Mouse (Mus musculus): Measurements from ENCODE around the gene Mycbp.

Mycbp gene

DNA sequence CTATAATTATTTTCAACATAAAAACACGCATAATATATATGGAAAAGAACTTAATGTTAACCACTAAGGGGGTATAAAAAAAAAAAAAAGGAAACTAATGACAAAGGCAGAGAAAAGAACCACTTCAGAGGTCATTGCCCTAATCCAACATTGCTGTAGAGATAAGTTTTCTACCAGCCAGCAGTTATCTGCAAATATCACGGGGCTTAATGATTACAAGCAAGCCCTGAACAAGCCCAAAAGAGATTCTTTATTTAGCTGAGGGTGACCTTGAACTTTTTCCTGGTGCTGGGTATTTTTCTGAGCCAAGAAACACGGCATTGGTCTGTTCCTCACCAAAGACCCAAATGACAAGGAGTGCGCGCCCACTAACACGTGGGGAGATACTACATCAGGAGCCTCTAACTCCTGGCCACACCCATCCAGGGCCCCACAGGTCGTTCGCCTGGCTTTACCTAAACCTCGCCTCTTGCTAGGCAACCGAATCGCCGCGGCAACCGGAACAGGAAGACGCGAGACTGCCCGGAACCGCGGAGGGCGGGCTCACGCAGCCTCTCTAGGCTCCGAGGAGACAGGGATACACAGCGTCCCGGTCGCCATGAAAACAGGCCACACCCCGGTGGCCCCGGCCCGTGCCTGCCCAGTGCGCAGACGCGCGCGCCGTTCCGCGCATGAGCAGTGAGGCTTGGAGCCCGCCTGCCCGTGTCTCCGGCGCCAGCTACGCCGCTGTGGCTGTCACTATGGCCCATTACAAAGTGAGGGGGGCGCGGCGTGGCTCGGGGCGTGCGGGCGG lies at the start of gene Mycbp:
Mycbp (plus strand) TSS at position 500 of the 793 bp plus-strand sequence.
- peak; percentile 99 for DNase-seq

- no peak for DNase-seq
Observed at GRCm38 (mm10) chr4:123856888-123857287, 47.7 kb upstream of the Mycbp start.

GRCm38 (mm10) chr4:123858090-123858489 lies 46.5 kb upstream of the Mycbp start:
- DNase-seq: no peak

- DNase-seq: no peak
Observed at GRCm38 (mm10) chr4:123859379-123859778, 45.3 kb upstream of the Mycbp start, which contains the start of gene 4933427I04Rik. Gene 4933427I04Rik (plus strand): TSS chr4:123859679.

DNA sequence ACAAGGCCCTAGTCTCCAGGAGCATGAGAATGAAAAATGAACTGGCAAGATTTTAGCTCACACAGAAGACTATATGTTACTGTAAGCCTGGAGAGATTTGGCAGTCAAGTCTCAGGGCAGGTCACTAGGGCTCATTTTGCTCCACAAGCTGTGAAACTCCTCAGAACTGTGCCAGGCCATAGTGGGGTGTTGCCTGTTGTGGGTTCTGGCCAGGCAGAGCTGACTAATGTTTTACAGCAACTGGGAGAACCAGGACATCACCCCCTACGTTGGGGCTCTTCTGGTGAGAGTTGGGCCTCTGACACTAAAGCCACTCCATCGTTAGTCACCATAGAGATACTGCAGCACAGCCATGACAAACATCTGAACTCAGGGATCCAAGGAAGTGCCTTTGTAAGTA lies 44.8 kb upstream of the Mycbp start:
- DNase-seq: no peak

- DNase-seq: no peak
Observed at GRCm38 (mm10) chr4:123860621-123861020, 44.0 kb upstream of the Mycbp start.

DNA sequence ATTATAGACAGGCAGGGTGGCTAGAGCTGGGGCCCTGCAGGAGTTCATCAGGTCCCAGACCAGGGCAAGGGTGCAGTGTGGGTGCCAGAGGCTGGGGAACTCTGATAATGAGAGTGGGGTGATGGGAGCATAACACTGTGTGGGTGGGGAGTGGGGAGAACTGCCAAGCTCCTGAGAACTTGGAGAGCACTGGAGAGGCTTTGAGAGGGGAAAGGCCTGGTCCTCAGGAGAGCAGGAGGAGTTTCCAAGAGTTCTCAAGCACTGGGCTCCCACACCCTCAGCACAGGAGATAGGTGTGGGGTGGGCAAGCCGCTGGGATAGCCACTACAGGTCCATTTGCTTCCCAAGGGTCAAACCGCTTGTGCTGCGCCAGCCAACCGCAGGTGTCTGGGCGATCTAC lies 10.9 kb upstream of the Mycbp start:
- DNase-seq: no peak

DNA sequence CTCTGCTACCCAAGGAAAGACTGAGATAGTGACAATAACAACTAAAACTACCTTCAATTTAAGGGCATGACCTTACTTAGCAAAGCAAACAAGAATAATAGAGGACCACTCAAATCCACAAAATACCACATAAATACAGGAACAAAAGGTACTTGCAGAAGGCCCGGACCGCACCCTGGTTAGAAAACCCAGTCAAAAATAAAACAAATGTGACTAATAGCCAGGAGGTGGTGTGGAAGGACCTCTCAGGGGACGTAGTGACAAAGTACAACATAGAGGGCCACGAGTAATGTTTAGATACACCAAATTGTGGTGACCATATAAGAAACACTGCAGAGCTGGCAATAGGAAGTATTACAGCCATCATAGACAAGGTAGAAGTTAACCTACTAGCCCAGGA lies 10.3 kb upstream of the Mycbp start:
- no peak for DNase-seq

GRCm38 (mm10) chr4:123898696-123899095 lies 5.9 kb upstream of the Mycbp start:
- peak in 1 of 2 experiments; percentile 18 for DNase-seq

DNA sequence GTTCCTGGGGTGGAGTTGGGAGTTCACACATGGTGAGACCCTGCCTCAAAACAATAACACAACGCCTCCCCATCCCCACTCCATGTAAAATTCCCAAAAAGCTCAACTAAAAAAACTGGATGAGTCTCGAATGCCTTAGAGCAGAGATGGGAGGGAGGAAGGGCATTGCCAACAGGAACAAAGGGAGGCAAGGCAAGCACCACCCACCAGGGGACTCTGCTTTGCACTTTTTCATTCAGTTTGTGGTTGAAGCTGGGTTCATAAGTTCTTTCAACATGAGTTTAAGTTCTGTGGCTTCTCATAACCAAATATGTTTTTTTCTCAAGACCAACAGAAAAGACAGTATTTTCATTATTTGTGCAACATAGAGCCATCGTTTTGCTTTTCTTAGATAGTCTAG lies 1.2 kb upstream of the Mycbp start:
- no peak for DNase-seq

GRCm38 (mm10) chr4:123905126-123905668 lies 565 bp downstream of the Mycbp start:
- DNase-seq: no peak

DNA sequence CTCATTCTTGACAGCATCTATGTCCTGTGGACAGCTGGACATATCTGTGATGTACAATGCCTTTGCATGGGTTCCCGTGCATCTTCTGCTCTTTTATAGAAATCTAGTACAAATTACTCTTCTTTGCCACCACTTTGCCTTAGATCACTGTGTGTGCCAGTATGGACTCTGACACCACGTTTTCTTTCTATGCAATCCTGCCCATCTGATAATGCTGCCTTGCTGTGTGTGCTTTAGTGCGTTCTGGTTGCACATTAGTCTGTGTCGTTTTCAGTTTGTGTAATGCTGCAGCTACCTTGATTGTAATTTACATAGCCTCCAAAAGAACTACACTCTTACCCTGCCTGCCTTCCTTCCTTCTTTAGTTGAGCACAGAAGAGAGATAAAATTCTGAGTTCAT lies 6.9 kb downstream of the Mycbp start:
- DNase-seq: no peak

DNA sequence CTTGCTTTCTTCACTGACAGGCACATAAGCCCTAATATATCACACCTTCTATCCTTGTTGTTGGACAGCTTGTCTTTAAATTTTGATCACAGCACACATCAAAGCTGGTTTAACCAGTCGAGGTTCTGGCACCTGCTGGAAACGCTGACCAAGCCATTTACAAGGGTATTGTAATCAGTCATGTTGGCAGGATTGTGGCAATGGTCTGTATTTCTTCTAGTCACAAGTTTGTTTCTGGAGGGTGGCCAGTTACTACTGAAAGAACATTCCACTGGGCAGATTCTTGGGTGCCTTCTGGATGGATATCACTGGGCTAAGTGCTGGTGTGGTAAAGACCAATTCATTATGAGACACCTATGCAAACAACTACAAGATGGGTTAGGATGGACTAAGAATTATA lies 7.8 kb downstream of the Mycbp start:
- DNase-seq: no peak

DNA sequence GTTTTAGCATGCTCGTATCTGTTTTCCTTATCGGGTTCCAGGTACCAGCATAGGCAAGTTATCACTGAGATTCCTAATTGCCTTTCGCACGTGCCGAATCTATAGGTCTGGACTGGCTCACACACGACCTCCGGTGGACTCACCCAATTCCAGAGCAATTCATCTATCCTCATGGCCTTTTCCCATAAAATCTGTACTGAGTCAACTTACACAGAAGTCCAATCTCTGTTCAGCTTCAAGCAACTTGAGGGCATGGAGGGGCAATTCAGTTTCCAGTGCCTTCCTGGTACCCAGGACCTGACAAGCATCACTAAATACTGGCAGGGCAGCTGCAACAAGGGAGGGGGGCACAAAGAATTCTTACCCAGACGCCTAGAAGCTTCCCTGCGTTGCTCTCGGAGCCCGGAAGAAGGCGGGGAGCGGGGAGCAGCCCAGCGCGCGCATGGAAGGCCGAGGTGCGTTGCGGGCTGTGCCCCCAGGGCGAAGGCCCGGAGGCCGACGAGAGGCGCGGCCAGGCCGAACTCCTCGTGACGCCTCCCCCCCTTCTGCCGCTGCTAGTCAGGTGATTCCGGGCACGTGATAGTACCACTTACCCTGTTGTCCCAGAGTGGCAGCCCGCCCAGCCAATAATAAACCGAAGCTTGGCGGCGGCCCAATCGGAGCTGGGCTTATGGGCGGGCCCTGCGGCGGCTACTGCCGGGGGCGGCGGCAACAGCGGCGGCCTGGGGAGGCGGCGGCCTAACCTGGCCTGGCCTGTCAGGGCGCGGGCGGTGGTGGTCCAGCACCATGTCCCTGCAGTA lies 12.3 kb downstream of the Mycbp start, which contains the start of gene Rragc:
Rragc (plus strand) TSS at position 699 of the 800 bp plus-strand sequence.
- DNase-seq: peak; percentile 100

- DNase-seq: no peak
Observed at GRCm38 (mm10) chr4:123917548-123918140, 13.0 kb downstream of the Mycbp start, which contains the start of gene 4930535I16Rik. Gene 4930535I16Rik (minus strand): TSS chr4:123918022.

GRCm38 (mm10) chr4:123918851-123919250 lies 14.2 kb downstream of the Mycbp start:
- DNase-seq: no peak

DNA sequence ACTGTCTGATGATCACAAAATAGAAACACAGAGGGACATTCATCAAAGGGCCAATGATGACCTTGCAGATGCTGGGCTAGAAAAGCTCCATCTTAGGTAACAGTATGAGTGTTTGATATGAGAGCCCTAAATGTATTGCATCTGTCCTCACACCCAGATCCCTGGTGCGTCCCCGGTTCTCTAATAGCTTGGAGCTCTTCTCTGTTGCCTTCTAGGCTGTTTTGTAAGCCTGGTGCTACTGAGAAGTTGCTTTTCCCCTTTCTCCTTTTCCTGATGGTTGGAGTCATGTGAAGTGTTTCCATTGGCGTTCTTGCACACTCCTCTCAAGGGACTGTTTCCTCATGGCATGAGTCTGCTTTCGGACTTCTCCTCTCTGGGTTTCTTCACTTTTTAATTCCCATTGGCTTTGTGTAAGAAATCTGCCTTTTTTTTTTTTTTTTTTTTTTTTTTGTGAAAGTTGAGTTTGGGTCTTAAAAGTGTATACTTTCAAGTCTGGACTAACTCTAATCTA lies 16.5 kb downstream of the Mycbp start:
- no peak for DNase-seq

DNA sequence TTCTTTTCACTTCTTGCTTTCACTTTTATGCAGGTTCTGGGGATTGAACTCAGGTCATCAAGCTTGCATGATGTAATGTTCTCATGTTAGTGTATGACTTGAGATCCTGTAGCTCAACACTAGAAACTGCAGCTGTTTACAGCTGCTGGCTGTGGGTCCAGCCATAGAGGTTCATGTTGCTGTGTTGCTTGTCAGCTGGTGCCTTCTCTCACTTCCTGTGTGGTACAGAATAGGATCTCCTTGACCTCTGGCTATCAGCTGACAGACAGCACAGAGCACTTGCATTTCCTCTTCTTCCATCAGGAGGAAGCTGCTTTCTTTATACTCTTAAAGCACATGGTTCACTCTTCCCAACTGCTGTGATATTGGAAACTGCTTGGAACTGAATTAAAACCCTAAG lies 23.3 kb downstream of the Mycbp start:
- no peak for DNase-seq

DNA sequence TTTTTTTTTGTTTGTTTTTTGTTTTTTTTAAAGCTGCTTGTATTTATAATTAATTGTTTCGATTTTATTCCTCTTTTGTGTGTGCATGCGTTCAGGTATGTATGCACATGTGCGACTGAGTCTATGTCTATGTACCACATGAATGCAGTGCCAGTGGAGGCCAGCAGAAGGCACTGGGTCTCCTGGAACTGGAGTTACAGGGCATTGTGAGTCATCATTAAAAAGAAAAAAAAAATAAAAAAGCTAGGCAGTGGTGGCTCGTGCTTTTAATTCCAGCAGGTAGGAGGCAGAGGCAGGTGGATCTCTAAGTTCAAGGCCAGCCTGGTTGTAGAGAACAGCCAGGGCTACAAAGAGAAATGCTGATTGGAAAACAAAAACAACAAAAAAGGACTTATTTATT lies 25.4 kb downstream of the Mycbp start:
- no peak for DNase-seq

DNA sequence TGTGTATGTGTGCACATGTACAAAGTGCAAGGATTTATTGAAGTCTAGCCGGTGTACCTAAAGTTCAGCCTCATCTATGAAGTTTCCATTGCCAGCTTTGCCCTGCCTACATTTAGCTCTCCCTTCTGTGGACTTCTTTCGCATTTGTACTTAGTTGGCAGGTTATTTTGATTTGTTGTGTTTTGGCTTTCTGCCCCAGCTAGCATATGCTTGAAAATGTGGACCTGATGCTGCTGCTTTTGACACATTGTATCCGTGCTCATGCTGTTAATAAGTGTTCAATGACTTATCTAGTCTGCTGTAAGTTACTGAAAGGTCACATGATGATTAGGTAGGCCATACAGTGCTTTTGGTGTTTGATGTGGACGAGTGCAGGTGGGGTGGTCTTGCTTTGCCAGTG lies 29.7 kb downstream of the Mycbp start:
- no peak for DNase-seq

- no peak for DNase-seq
Observed at GRCm38 (mm10) chr4:123936059-123936458, 31.4 kb downstream of the Mycbp start.

- DNase-seq: peak; percentile 50 to 66
Observed at GRCm38 (mm10) chr4:123939838-123940237, 35.2 kb downstream of the Mycbp start.

DNA sequence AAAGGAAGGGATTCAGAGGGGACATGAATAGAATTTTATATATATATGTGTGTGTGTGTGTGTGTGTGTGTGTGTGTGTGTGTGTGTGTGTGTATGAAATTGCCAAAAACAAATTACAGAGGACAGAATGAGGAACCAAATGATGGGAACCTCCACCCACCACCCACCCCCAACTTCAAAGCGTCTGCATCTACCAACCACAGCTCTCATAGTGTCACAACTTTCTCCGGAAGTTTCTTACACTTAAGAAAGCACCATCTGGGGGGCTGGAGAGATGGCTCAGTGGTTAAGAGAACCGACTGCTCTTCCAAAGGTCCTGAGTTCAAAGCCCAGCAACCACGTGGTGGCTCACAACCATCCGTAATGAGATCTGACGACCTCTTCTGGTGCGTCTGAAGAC lies 36.2 kb downstream of the Mycbp start:
- peak; percentile 27 to 33 for DNase-seq
